Mouse (Mus musculus) heart, adult 2 months (tissue): ENCODE results near the gene Slc38a9. TPM values are rescaled to one million over a fixed set of nuclear protein-coding genes. Genes with fewer than 3 reads are reported as not detected.

Experiments used
- DNase-seq, 2 experiments: peaks; one replicate each; pipeline ENCODE4 v3.0.0; 2021
- H3K27ac ChIP-seq: fragments of 200-600 bp; 2 replicates; pipeline ENCODE4 v1.8.1; 2022
- H3K27me3 ChIP-seq: fragments of 200-500 bp; 2 replicates; pipeline ENCODE4 v1.6.1; 2012; ENCODE audit warnings: mild to moderate bottlenecking, low read length, inconsistent platforms, mixed read lengths; ENCODE audit not compliant: control insufficient read depth, insufficient read depth
- H3K36me3 ChIP-seq: fragments of 200-500 bp; 2 replicates; pipeline ENCODE4 v1.6.1; 2012; ENCODE audit warnings: low read length, inconsistent platforms; ENCODE audit not compliant: control insufficient read depth, insufficient read depth
- H3K4me1 ChIP-seq: fragments of 200-500 bp; 2 replicates; pipeline ENCODE4 v1.6.1; 2011; ENCODE audit warnings: low read length; ENCODE audit not compliant: control insufficient read depth, insufficient read depth
- H3K4me3 ChIP-seq: fragments of 200-600 bp; 2 replicates; pipeline ENCODE4 v1.8.1; 2022
- H3K79me2 ChIP-seq: fragments of 200-500 bp; replicated peaks from 2 replicates; pipeline ENCODE4 v1.6.1; 2012; ENCODE audit warnings: mild to moderate bottlenecking, inconsistent platforms, low read length, moderate library complexity, mixed read lengths; ENCODE audit not compliant: control insufficient read depth, insufficient read depth
- H3K9ac ChIP-seq: fragments of 200-500 bp; 2 replicates; pipeline ENCODE4 v1.6.1; 2012; ENCODE audit warnings: low read depth, mild to moderate bottlenecking, control low read depth, inconsistent platforms, low read length, mixed read lengths
- CTCF ChIP-seq: fragments of 200-600 bp; IDR thresholded peaks from 2 replicates; pipeline ENCODE4 v1.8.1; 2022; ENCODE audit warnings: antibody characterized with exemption, mild to moderate bottlenecking, moderate library complexity
- EP300 ChIP-seq: fragments of 200-500 bp; IDR thresholded peaks from 2 replicates; pipeline ENCODE4 v1.6.1; 2011; ENCODE audit warnings: low read depth, low read length, control low read depth; ENCODE audit not compliant: insufficient read depth
- POLR2A ChIP-seq: fragments of 200-500 bp; IDR thresholded peaks from 2 replicates; pipeline ENCODE4 v1.6.1; 2011; ENCODE audit warnings: mild to moderate bottlenecking, low read depth, low read length, control low read depth; ENCODE audit not compliant: insufficient read depth
- WGBS: fragments of 180-500 bp; shearing (Covaris S2); methylation state at CpG from one replicate; pipeline ENCODE4 v1.1.7; 2018; 5-methylcytosine and 5-hydroxymethylcytosine counted together
- intact Hi-C: fragments of 180-260 bp; cut with DNase I; formaldehyde crosslinking; loops from one replicate; pipeline ENCODE4 v1.15.1; 2025
- polyA plus RNA-seq: library from polyadenylated mRNA; depleted of rRNA; stranded (reverse); fragments of >200 nt; gene quantifications from 2 replicates; pipeline ENCODE4 v1.2.3, GENCODE M21; 2012
- total RNA-seq, 2 experiments: library from RNA; stranded (reverse); gene quantifications; 2 replicates each; pipeline ENCODE4 v1.2.3; 2021

Gene Slc38a9
- total and polyA plus RNA-seq, 3 experiments: 7.7 to 8.5 (median 8.3) TPM

DNA sequence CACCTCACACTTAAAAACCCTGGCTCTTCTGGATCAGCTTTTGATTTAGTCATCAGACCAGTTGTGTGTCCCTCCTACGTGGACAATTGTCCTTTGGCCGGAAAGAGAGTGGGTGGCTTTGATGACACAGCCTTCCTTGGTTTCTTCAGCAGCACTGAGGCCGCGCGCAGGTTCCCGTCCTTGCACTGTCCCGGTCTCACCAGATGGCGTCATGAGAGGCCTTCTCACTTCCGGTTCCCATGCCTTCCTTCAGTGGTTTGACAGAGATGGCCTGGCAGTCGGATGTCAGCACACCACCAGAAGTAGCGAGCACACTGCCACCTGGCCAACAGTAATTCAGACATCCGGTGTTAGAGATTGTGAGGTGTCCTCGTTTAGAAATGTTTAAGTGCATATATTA lies 11.2 kb downstream of the Slc38a9 start:
- Histone ChIP-seq H3K79me2 (0 out of 2 replicates have a peak, but pooled peaks cover 2% of the 10 kb centered on the region), H3K9ac (no peak overlapping the region), H3K27ac (no peak overlapping the region), H3K36me3 (no peaks in the 10 kb centered on the region), H3K4me1 (peaks cover 3% of the 10 kb centered on the region), H3K4me3 (no peak overlapping the region), H3K27me3 (no peaks in the 10 kb centered on the region)
- intact Hi-C loops: loop anchor here (5.0 kb wide), 2 partner anchors 191 to 366 kb away; partner anchors contain the start of gene Cdc20b
- TF ChIP-seq CTCF: peak; percentile 31
- no peak for TF ChIP-seq POLR2A
- no peak for TF ChIP-seq EP300
- DNase-seq: no peak
- WGBS: 58% methylated on average over 13 of the region's 13 CpGs

DNA sequence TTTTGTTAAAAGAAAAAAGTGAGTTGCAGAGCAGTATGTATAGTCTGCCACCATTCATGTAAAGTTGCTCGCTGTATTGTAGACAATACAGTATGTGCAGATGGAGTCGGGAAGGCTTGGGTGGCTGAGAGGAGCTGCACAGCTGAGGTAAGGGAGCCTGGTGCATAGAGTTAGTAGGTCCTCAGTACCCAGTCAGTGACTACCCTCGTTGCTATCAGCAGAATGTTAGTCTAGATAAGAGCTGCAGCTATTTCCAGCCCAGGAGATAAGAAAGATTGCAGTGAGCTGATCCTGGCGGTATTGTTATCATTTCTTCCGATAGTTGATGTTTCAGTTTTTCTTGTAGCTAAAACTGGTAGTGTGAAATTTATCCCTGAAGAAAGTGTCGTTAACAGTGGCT lies 12.2 kb downstream of the Slc38a9 start:
- no peak overlapping the region for H3K27ac ChIP-seq
- 0 out of 2 replicates have a peak, but pooled peaks cover 2% of the 10 kb centered on the region for H3K79me2 ChIP-seq
- TF ChIP-seq POLR2A (no peak), CTCF (no peak), EP300 (no peak)
- no peak overlapping the region for H3K9ac ChIP-seq
- DNase-seq: no peak
- H3K4me1 ChIP-seq: peaks cover 2% of the 10 kb centered on the region; the same call in 1 of the 2 replicates
- intact Hi-C loops: loop anchor here (5.0 kb wide), 2 partner anchors 190 to 365 kb away; partner anchors contain the start of gene Cdc20b
- no peaks in the 10 kb centered on the region for H3K36me3 ChIP-seq
- no peaks in the 10 kb centered on the region for H3K27me3 ChIP-seq
- WGBS: 51% methylated on average over 6 of the region's 6 CpGs
- no peak overlapping the region for H3K4me3 ChIP-seq

DNA sequence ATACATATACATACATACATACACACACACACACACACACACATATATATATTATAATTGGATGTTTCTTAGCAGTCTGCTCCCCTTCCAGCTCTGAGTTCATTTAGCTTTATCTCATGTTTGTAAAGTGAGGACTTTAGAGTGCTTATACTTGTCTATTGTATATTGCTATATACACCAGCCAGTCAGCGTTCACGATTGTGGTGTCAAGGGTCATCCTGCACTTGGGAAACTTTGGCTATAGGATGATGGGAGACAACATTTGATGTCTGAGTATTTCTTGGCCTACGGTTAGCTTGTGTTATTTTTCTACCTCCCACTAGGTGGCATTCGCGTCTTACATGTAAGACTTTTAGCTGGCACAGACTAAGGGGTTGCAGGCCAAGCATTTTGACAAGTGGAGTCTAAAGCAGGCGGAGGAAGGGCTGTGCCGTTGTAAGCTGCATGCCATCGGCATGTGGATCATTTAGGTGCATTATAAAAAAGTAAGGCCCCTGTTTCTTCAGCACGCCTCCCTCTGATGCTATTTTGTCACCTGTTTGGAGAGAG lies 13.4 kb downstream of the Slc38a9 start:
- 3% methylated on average over 9 of the region's 9 CpGs for WGBS
- intact Hi-C loops: loop anchor here (1.0 to 5.0 kb wide), 4 partner anchors 127 to 363 kb away; partner anchors contain the start of genes Cdc20b and Plpp1

DNA sequence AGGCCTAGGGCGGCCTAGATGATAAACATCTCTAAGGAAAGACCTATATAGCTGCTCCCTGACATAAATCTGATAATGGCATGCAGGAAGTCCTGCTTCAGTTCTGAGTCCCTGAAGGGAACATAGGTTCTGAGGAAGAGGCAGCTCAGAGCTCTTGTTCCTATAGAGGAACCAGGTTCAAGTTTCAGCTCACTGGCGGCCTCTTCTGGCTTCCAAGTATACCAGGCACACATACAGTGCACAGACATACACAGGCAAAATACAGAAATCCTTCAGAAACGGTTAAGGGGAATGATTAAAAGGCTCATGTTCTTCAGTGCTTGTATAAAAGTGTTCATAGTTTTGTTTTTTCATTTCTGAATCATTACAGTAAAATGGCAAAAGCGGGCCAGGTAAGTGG lies 17.6 kb downstream of the Slc38a9 start:
- Histone ChIP-seq H3K4me3 (no peak overlapping the region), H3K4me1 (peaks cover 2% of the 10 kb centered on the region; the same call in 1 of the 2 replicates), H3K36me3 (no peaks in the 10 kb centered on the region), H3K27ac (no peak overlapping the region), H3K27me3 (no peaks in the 10 kb centered on the region), H3K9ac (no peak overlapping the region), H3K79me2 (0 out of 2 replicates have a peak, but pooled peaks cover 2% of the 10 kb centered on the region)
- intact Hi-C loops: loop anchor here (5.0 kb wide), 2 partner anchors 44 to 64 kb away; no protein-coding TSS in a partner anchor
- no peak for DNase-seq
- TF ChIP-seq EP300 (no peak), CTCF (peak; percentile 37)
- 96% methylated on average over 4 of the region's 4 CpGs for WGBS

More for the DNA sequence above, 13.4 kb downstream of the Slc38a9 start:
- Histone ChIP-seq H3K36me3 (no peaks in the 10 kb centered on the region), H3K79me2 (0 out of 2 replicates have a peak, but pooled peaks cover 2% of the 10 kb centered on the region), H3K9ac (no peak overlapping the region; the same call in 1 of the 2 replicates), H3K4me3 (no peak overlapping the region), H3K27ac (peak overlapping the region; percentile 51), H3K27me3 (no peaks in the 10 kb centered on the region), H3K4me1 (peaks cover 2% of the 10 kb centered on the region; the same call in 1 of the 2 replicates)
- TF ChIP-seq CTCF (peak; percentile 94), EP300 (peak; percentile 86; the same call in 1 of the 2 replicates), POLR2A (no peak)
- peak; percentile 62 to 71 for DNase-seq

DNA sequence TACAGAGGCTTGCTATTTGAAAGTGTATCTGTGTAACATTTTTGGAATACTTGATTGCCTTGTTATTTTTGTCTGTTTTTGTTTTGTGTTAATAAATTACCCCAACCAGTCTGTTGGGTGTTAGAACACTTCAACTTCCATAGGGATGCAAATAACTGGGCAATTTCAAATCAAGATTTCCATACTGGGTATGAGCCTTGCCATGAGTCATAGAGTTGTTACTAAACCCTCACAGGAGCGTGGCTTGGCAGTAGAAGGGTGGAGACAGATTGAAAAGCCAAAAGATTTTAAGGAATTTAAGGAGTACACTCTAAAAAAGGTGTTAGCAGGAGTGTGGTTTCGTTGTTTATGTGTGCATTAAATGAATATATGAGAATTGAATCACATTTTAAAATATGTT lies 22.8 kb downstream of the Slc38a9 start:
- Histone ChIP-seq H3K36me3 (0 out of 2 replicates have a peak, but pooled peaks cover under 1% of the 10 kb centered on the region), H3K9ac (no peak overlapping the region), H3K27ac (no peak overlapping the region), H3K4me3 (no peak overlapping the region), H3K4me1 (no peaks in the 10 kb centered on the region; the same call in none of the 2 replicates), H3K79me2 (no peaks in the 10 kb centered on the region), H3K27me3 (no peaks in the 10 kb centered on the region)
- TF ChIP-seq CTCF (no peak), POLR2A (no peak), EP300 (no peak)
- DNase-seq: no peak
- WGBS: 75% methylated on average over 2 of the region's 2 CpGs
- intact Hi-C loops: no loop called here

DNA sequence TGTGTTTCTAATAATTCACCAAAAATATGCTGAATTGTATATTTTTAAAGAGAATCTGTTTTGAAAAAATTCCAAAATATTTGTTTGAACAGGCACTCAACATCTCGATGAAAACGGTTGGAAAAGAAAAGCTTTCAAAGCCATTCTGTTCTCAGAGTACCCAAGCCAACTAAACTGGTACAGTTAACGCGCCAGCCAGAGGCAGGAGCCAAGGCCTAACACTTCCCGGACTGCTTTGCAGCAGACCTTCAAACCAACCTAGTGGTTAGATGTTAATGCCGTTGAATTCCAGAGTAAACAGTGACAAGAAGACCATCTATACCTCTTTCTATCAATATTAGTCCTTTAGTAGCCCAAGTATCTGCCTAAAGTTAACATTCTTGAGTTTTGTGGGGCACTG lies 23.4 kb downstream of the Slc38a9 start:
- no peak overlapping the region for H3K4me3 ChIP-seq
- TF ChIP-seq CTCF: no peak
- no peak for TF ChIP-seq POLR2A
- TF ChIP-seq EP300: no peak
- WGBS: 68% methylated on average over 6 of the region's 6 CpGs
- H3K4me1 ChIP-seq: no peaks in the 10 kb centered on the region; the same call in none of the 2 replicates
- no peak overlapping the region for H3K9ac ChIP-seq
- H3K27me3 ChIP-seq: no peaks in the 10 kb centered on the region
- no peak overlapping the region for H3K27ac ChIP-seq
- no peaks in the 10 kb centered on the region for H3K79me2 ChIP-seq
- DNase-seq: no peak
- H3K36me3 ChIP-seq: 0 out of 2 replicates have a peak, but pooled peaks cover 2% of the 10 kb centered on the region
- intact Hi-C loops: no loop called here
